Mouse (Mus musculus) lung, adult 2 months (tissue): ENCODE measurements at regions not wholly inside any gene's neighbourhood (a gene's known extent, or its start where the extent isn't known, plus 50 kb on each side); places are given as distances from the start of the nearest gene placed in this dataset.

Experiments used
- DNase-seq: peaks from one replicate; pipeline ENCODE4 v3.0.0; 2022
- H3K4me1 ChIP-seq: fragments of 200-500 bp; 2 replicates; pipeline ENCODE4 v1.6.1; 2011; ENCODE audit warnings: low read length; ENCODE audit not compliant: control insufficient read depth, insufficient read depth
- H3K4me3 ChIP-seq: fragments of 200-500 bp; replicated peaks from 2 replicates; pipeline ENCODE3; 2011; ENCODE audit warnings: low read depth, mild to moderate bottlenecking, control low read depth, low read length; ENCODE audit errors: extremely low read depth
- CTCF ChIP-seq: fragments of 200-500 bp; IDR thresholded peaks from 2 replicates; pipeline ENCODE4 v1.5.1; 2011; ENCODE audit warnings: mild to moderate bottlenecking, low read length, control low read depth; ENCODE audit not compliant: insufficient read depth
- POLR2A ChIP-seq: fragments of 200-500 bp; IDR thresholded peaks from 2 replicates; pipeline ENCODE4 v1.6.1; 2011; ENCODE audit warnings: low read depth, mild to moderate bottlenecking, control low read depth, low read length, borderline replicate concordance; ENCODE audit errors: extremely low read depth
- whole genome bisulfite sequencing: fragments of 180-500 bp; shearing (Covaris S2); methylation state at CpG from one replicate; pipeline ENCODE4 v1.1.7; 2018; 5-methylcytosine and 5-hydroxymethylcytosine counted together

GRCm38 (mm10) chr2:48706188-48706587 lies 107.7 kb upstream of the Acvr2a start:
- Histone ChIP-seq H3K4me3 (no peak overlapping the region), H3K4me1 (no peaks in the 10 kb centered on the region)
- WGBS = 39% methylated on average over 5 of the region's 5 CpGs
- DNase-seq = no peak
- TF ChIP-seq POLR2A (no peak), CTCF (no peak)

GRCm38 (mm10) chr2:48716206-48716605 lies 97.7 kb upstream of the Acvr2a start:
- DNase-seq = no peak
- Histone ChIP-seq H3K4me1 (no peaks in the 10 kb centered on the region), H3K4me3 (no peak overlapping the region)
- TF ChIP-seq CTCF = no peak
- TF ChIP-seq POLR2A = no peak
- WGBS = 85% methylated on average over 4 of the region's 4 CpGs

- DNase-seq = no peak
- Histone ChIP-seq H3K4me1 (no peaks in the 10 kb centered on the region), H3K4me3 (no peak overlapping the region)
- TF ChIP-seq CTCF = no peak
- no peak for TF ChIP-seq POLR2A
- 76% methylated on average over 1 of the region's 1 CpGs for WGBS
Measured at GRCm38 (mm10) chr2:48717770-48718169, 96.1 kb upstream of the Acvr2a start.

- 85% methylated on average over 2 of the region's 2 CpGs for WGBS
- TF ChIP-seq POLR2A (no peak), CTCF (no peak)
- Histone ChIP-seq H3K4me1 (no peaks in the 10 kb centered on the region), H3K4me3 (no peak overlapping the region)
- no peak for DNase-seq
Measured at GRCm38 (mm10) chr2:48718261-48718660, 95.6 kb upstream of the Acvr2a start.

- 26% methylated on average over 8 of the region's 8 CpGs for WGBS
- no peak for DNase-seq
- TF ChIP-seq CTCF = no peak
- TF ChIP-seq POLR2A = no peak
- H3K4me1 ChIP-seq = peaks cover 3% of the 10 kb centered on the region; the same call in 1 of the 2 replicates
- no peak overlapping the region for H3K4me3 ChIP-seq
Measured at GRCm38 (mm10) chr2:48730780-48731179, 83.1 kb upstream of the Acvr2a start.

- H3K4me3 ChIP-seq = no peak overlapping the region
- TF ChIP-seq POLR2A (no peak), CTCF (no peak)
- peaks cover 3% of the 10 kb centered on the region; the same call in 1 of the 2 replicates for H3K4me1 ChIP-seq
- 73% methylated on average over 1 of the region's 1 CpGs for WGBS
- no peak for DNase-seq
Measured at GRCm38 (mm10) chr2:48733936-48734335, 80.0 kb upstream of the Acvr2a start.

- DNase-seq = peak; percentile 4
- Histone ChIP-seq H3K4me1 (peaks cover 3% of the 10 kb centered on the region; the same call in 1 of the 2 replicates), H3K4me3 (no peak overlapping the region)
- 49% methylated on average over 6 of the region's 6 CpGs for WGBS
- TF ChIP-seq CTCF (no peak), POLR2A (no peak)
Measured at GRCm38 (mm10) chr2:48734521-48734920, 79.4 kb upstream of the Acvr2a start.

- no peak for TF ChIP-seq POLR2A
- TF ChIP-seq CTCF = no peak
- Histone ChIP-seq H3K4me3 (no peak overlapping the region), H3K4me1 (peaks cover 3% of the 10 kb centered on the region; the same call in 1 of the 2 replicates)
- no peak for DNase-seq
- 78% methylated on average over 2 of the region's 2 CpGs for WGBS
Measured at GRCm38 (mm10) chr2:48736312-48736711, 77.6 kb upstream of the Acvr2a start.
